Mouse (Mus musculus) urinary bladder, postnatal 25 days (tissue): ENCODE measurements around the gene Gm20481.
"Not testable (repeated sequence)": the region's sequence is repeated elsewhere in the genome, so short reads cannot be mapped to it uniquely, and the experiment has no call there.

ENCODE experiments used
- DNase-seq: peaks from one replicate; pipeline ENCODE4 v3.0.0; 2022; ENCODE audit warnings: low spot score

Gm20481 gene

DNA sequence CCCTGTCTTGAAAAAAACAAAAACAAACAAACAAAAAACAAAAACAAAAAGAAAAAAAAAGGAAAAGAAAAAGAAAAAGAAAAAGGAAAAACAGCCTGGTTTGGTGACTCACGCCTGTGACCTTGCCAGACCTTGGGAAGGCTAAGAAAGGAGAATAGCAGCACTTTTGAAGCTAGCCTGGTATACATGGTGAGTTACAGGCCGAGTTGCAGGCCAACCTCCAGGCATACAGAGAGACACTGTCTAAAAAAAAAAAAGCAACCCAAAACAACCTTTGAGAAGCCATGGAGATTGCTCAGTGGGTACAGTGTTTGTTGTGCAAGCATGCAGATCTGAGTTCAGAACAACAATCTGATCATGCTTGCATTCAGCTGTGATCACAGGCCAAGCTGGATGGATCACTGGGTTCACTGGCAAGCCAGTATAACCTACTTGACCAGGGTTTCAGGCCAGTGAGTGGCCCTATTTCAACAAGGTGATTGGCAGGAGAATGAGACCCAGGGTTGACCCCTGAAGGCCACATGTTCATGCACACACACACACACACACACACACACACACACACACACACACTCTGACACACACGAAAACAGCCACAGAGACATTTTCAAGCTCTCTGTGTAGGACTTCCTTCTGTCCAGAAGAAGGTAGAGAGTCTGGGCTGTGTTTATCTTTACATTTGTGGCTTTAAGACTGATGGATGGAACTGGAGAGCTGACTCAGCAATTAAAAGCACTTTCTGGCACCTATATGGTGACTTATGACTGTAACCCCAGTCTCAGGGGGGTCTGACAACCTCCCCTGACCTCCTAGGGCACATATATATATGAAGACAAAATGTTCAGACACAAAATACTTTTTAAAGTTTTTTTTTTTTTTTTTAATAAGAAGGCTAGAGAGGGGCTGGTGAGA is 6.1 kb downstream of the Gm20481 start:
- DNase-seq, result no peak

- no peak for DNase-seq
Measured at GRCm38 (mm10) chr17:34977000-34977399, 7.3 kb downstream of the Gm20481 start.

DNA sequence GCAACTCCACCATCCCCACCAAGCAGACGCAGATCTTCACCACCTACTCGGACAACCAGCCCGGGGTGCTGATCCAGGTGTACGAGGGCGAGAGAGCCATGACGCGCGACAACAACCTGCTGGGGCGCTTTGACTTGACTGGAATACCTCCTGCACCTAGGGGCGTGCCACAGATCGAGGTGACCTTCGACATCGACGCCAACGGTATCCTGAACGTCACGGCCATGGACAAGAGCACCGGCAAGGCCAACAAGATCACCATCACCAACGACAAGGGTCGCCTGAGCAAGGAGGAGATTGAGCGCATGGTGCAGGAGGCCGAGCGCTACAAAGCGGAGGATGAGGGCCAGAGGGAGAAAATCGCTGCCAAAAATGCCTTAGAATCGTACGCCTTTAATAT is 8.5 kb downstream of the Gm20481 start:
- no peak for DNase-seq

- no peak for DNase-seq
Measured at GRCm38 (mm10) chr17:34979631-34980030, 9.9 kb downstream of the Gm20481 start.

- DNase-seq, result no peak
Measured at GRCm38 (mm10) chr17:34980655-34981054, 10.9 kb downstream of the Gm20481 start.

- DNase-seq, result peak; percentile 85
Measured at GRCm38 (mm10) chr17:34981690-34982180, 12.0 kb downstream of the Gm20481 start, which contains the start of gene Lsm2. Gene Lsm2, plus strand, starts transcription at chr17:34981862.

DNA sequence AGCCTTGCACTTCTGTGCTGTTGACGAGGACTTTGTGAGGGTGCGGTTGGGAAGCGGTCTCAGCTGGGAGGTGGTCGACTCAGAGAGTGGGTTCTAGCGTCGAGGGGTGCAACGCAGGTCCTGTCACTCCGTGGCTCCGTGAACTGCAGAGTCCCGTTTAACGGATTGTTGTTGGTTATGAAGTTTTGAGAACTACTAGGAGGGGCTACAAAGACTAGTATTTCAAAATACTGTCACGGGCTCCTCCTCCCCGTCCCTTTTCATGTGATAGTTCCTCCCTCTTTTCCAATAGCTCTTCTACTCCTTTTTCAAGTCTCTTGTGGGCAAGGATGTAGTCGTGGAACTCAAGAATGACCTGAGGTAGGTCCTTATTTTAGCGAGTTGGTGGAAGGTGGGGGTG is 12.6 kb downstream of the Gm20481 start:
- DNase-seq, result no peak

- DNase-seq, result no peak
Measured at GRCm38 (mm10) chr17:34984218-34984617, 14.5 kb downstream of the Gm20481 start.

- DNase-seq, result no peak
Measured at GRCm38 (mm10) chr17:34994751-34995150, 25.0 kb downstream of the Gm20481 start.

- not testable (repeated sequence) for DNase-seq
Measured at GRCm38 (mm10) chr17:34995192-34995591, 25.5 kb downstream of the Gm20481 start.

GRCm38 (mm10) chr17:34995927-34996326 is 26.2 kb downstream of the Gm20481 start:
- DNase-seq, result not testable (repeated sequence)

- no peak for DNase-seq
Measured at GRCm38 (mm10) chr17:34996411-34997141, 26.9 kb downstream of the Gm20481 start.

- no peak for DNase-seq
Measured at GRCm38 (mm10) chr17:34997142-34997483, 27.4 kb downstream of the Gm20481 start.

- no peak for DNase-seq
Measured at GRCm38 (mm10) chr17:34998526-34999430, 29.1 kb downstream of the Gm20481 start.

GRCm38 (mm10) chr17:34999871-35000716 is 30.4 kb downstream of the Gm20481 start:
- DNase-seq, result not testable (repeated sequence)

DNA sequence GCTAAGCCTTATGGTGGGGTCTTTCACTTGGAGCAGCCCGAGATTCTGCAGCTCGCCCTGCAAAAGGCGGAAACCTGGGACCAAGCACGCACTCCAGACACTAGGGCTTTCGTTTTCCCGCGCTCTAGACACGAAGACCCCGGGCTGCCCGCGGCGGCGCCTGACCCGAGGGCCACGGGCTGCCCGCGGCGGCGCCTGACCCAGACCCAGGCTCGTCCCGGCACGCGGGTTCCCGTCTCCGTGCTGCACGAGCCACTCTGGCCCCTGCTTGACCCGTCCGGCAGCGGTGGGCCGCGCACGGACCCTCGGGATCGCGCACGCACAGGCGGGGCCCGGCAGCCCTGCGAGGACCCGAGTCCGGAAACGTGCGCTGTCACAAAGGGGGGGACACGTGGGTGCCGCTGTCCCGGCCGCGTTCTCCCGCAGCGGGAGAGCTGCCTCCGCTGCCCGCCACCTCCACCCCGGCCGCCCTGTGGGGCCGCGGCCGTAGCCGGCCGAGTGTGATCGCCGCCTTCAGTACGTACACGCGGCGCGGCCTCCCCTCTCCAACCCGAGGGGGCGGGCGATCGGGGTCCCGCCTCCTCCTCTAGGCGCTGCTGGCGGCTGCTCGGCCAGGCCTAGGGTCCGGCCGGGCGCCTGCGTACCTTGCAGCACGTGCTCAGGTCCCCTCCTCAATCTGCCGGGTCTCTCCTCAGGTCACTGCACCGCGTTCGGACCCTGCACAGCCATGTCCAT is 31.2 kb downstream of the Gm20481 start, which contains the start of gene Vars:
Vars (plus strand) TSS at position 271 of the 735 bp plus-strand sequence.
- DNase-seq, result peak; percentile 89

- DNase-seq, result no peak
Measured at GRCm38 (mm10) chr17:35001452-35002152, 31.9 kb downstream of the Gm20481 start.

- DNase-seq, result no peak
Measured at GRCm38 (mm10) chr17:35002153-35002865, 32.6 kb downstream of the Gm20481 start.
